Mouse (Mus musculus) kidney, adult 11 months (tissue): ENCODE measurements at regions not wholly inside any gene's neighbourhood (a gene's known extent, or its start where the extent isn't known, plus 50 kb on each side); places are given as distances from the start of the nearest gene placed in this dataset.

Experiments
- DNase-seq: peaks from one replicate; pipeline ENCODE4 v3.0.0; 2022

GRCm38 (mm10) chr1:177620501-177621099, 109.0 kb upstream of the 1700016C15Rik start:
- no peak for DNase-seq

GRCm38 (mm10) chr1:177621854-177622590, 107.6 kb upstream of the 1700016C15Rik start:
- DNase-seq = no peak

GRCm38 (mm10) chr1:177623304-177623726, 106.3 kb upstream of the 1700016C15Rik start:
- DNase-seq = peak; percentile 83

GRCm38 (mm10) chr1:177623735-177624134, 105.9 kb upstream of the 1700016C15Rik start:
- DNase-seq = no peak

GRCm38 (mm10) chr1:177627814-177628213, 101.8 kb upstream of the 1700016C15Rik start:
- DNase-seq = no peak

- DNase-seq = no peak
Observed at GRCm38 (mm10) chr1:177633966-177634602, 95.5 kb upstream of the 1700016C15Rik start.

- DNase-seq = no peak
Observed at GRCm38 (mm10) chr1:177637061-177637460, 92.6 kb upstream of the 1700016C15Rik start.

GRCm38 (mm10) chr1:177638381-177638780, 91.2 kb upstream of the 1700016C15Rik start:
- no peak for DNase-seq

- no peak for DNase-seq
Observed at GRCm38 (mm10) chr1:177639931-177640846, 89.4 kb upstream of the 1700016C15Rik start.

- DNase-seq = peak; percentile 89
Observed at GRCm38 (mm10) chr1:177642712-177643467, 86.7 kb upstream of the 1700016C15Rik start.

GRCm38 (mm10) chr1:177643662-177644061, 86.0 kb upstream of the 1700016C15Rik start:
- no peak for DNase-seq

- no peak for DNase-seq
Observed at GRCm38 (mm10) chr1:177644214-177644613, 85.4 kb upstream of the 1700016C15Rik start.

- DNase-seq = no peak
Observed at GRCm38 (mm10) chr1:177645327-177645726, 84.3 kb upstream of the 1700016C15Rik start.

GRCm38 (mm10) chr1:177645897-177646535, 83.6 kb upstream of the 1700016C15Rik start:
- no peak for DNase-seq

- DNase-seq = no peak
Observed at GRCm38 (mm10) chr1:177647876-177648275, 81.7 kb upstream of the 1700016C15Rik start.

GRCm38 (mm10) chr1:177648974-177649373, 80.6 kb upstream of the 1700016C15Rik start:
- no peak for DNase-seq

GRCm38 (mm10) chr1:177651219-177651618, 78.4 kb upstream of the 1700016C15Rik start:
- no peak for DNase-seq

GRCm38 (mm10) chr1:177663163-177663562, 66.5 kb upstream of the 1700016C15Rik start:
- DNase-seq = peak; percentile 78

- no peak for DNase-seq
Observed at GRCm38 (mm10) chr1:177667041-177667791, 62.4 kb upstream of the 1700016C15Rik start.

- no peak for DNase-seq
Observed at GRCm38 (mm10) chr1:177670576-177670975, 59.0 kb upstream of the 1700016C15Rik start.

- DNase-seq = no peak
Observed at GRCm38 (mm10) chr1:177676657-177677056, 53.0 kb upstream of the 1700016C15Rik start.
